Mouse (Mus musculus) stomach, postnatal 0 days (tissue): ENCODE results near the gene Cox7a1. TPM values are rescaled to one million over a fixed set of nuclear protein-coding genes. Genes with fewer than 3 reads are reported as not detected.
"Not testable (repeated sequence)": the region's sequence is repeated elsewhere in the genome, so short reads cannot be mapped to it uniquely, and the experiment has no call there.

Experiments used
- ATAC-seq: fragments of 200-750 bp; cut with Nextera tagmentation; 2 replicates; pipeline ENCODE4 v1.8.0; 2017; ENCODE audit not compliant: low FRiP score, low TSS enrichment
- DNase-seq: peaks from one replicate; pipeline ENCODE4 v3.0.0-alpha.2; 2016; ENCODE audit warnings: low spot score
- H3K27ac ChIP-seq: fragments of 300-500 bp; sonication (generic); replicated peaks from 2 replicates; pipeline ENCODE4 v1.5.1; 2014; ENCODE audit warnings: mild to moderate bottlenecking, control low read depth
- H3K27me3 ChIP-seq: fragments of 300-500 bp; sonication (generic); 2 replicates; pipeline ENCODE4 v1.6.1; 2014; ENCODE audit warnings: low read length; ENCODE audit not compliant: control insufficient read depth, insufficient read depth
- H3K36me3 ChIP-seq: fragments of 300-500 bp; sonication (generic); 2 replicates; pipeline ENCODE4 v1.6.1; 2014; ENCODE audit warnings: low read length, mixed read lengths; ENCODE audit not compliant: control insufficient read depth, insufficient read depth
- H3K4me1 ChIP-seq: fragments of 300-500 bp; sonication (generic); replicated peaks from 2 replicates; pipeline ENCODE4 v1.6.1; 2014; ENCODE audit warnings: antibody characterized with exemption; ENCODE audit not compliant: control insufficient read depth, insufficient read depth
- H3K4me2 ChIP-seq: fragments of 300-500 bp; sonication (generic); replicated peaks from 2 replicates; pipeline ENCODE4 v1.6.1; 2014; ENCODE audit warnings: low read depth, mild to moderate bottlenecking, control low read depth, moderate library complexity
- H3K4me3 ChIP-seq: fragments of 300-500 bp; sonication (generic); 2 replicates; pipeline ENCODE4 v1.5.1; 2014; ENCODE audit warnings: low read depth, low read length, control low read depth
- H3K9ac ChIP-seq: fragments of 300-500 bp; sonication (generic); 2 replicates; pipeline ENCODE4 v1.6.1; 2014; ENCODE audit warnings: mild to moderate bottlenecking, low read length, control low read depth, mixed read lengths
- H3K9me3 ChIP-seq: fragments of 300-500 bp; sonication (generic); 2 replicates; pipeline ENCODE4 v1.6.1; 2016; ENCODE audit warnings: low read length; ENCODE audit not compliant: control insufficient read depth
- CTCF ChIP-seq: IDR thresholded peaks from 2 replicates; pipeline ENCODE4 v1.5.1; 2016; ENCODE audit warnings: antibody characterized with exemption, low read depth, mild to moderate bottlenecking, moderate library complexity
- EP300 ChIP-seq: optimal IDR thresholded peaks from 2 replicates; pipeline ENCODE3; 2016; ENCODE audit warnings: antibody characterized with exemption
- WGBS: fragments of 180-500 bp; shearing (Covaris S2); extraction: QIAGEN DNeasy Blood & Tissue Kit; methylation state at CpG from one replicate; pipeline ENCODE4 v1.1.7; 2014; 5-methylcytosine and 5-hydroxymethylcytosine counted together
- polyA plus RNA-seq: library from polyadenylated mRNA; unstranded; fragments of >200 nt; fragmentation: Nextera tagmentation; extraction: Ambion mirVana; gene quantifications from 2 replicates; pipeline ENCODE4 v1.2.1, GENCODE M21; 2015

Gene Cox7a1
- polyA plus RNA-seq, 1 experiment from 2014 or later: 38.8 TPM

- no peak for ATAC-seq
- 2% methylated on average over 2 of the region's 2 CpGs for WGBS
Observed at GRCm38 (mm10) chr7:30205383-30205782, 21.4 kb downstream of the Cox7a1 start.

GRCm38 (mm10) chr7:30206364-30206763 lies 22.4 kb downstream of the Cox7a1 start:
- not testable (repeated sequence) for H3K27me3 ChIP-seq, H3K9me3 ChIP-seq, H3K4me3 ChIP-seq, H3K27ac ChIP-seq, H3K36me3 ChIP-seq, DNase-seq, H3K4me1 ChIP-seq, H3K4me2 ChIP-seq, H3K9ac ChIP-seq, ATAC-seq
- 57% methylated on average over 5 of the region's 5 CpGs for WGBS

More at GRCm38 (mm10) chr7:30205383-30205782, 21.4 kb downstream of the Cox7a1 start:
- Histone ChIP-seq H3K9ac (no peak overlapping the region), H3K4me2 (no peak overlapping the region), H3K27me3 (no peaks in the 10 kb centered on the region), H3K4me3 (no peak overlapping the region), H3K4me1 (no peaks in the 10 kb centered on the region), H3K36me3 (no peaks in the 10 kb centered on the region), H3K27ac (no peak overlapping the region), H3K9me3 (no peaks in the 10 kb centered on the region)
- peak; percentile 60 for DNase-seq
- TF ChIP-seq EP300 (no peak), CTCF (peak; percentile 90)

GRCm38 (mm10) chr7:30211025-30211424 lies 27.1 kb downstream of the Cox7a1 start:
- DNase-seq (no peak), ATAC-seq (no peak)
- Histone ChIP-seq H3K36me3 (no peaks in the 10 kb centered on the region), H3K4me2 (no peak overlapping the region), H3K27me3 (no peaks in the 10 kb centered on the region), H3K9me3 (no peaks in the 10 kb centered on the region), H3K27ac (no peak overlapping the region), H3K9ac (no peak overlapping the region), H3K4me3 (no peak overlapping the region), H3K4me1 (no peaks in the 10 kb centered on the region)
- TF ChIP-seq EP300 (no peak), CTCF (no peak)
- 27% methylated on average over 4 of the region's 4 CpGs for WGBS

GRCm38 (mm10) chr7:30213881-30214280 lies 29.9 kb downstream of the Cox7a1 start:
- Histone ChIP-seq H3K9me3 (no peaks in the 10 kb centered on the region), H3K27ac (0 out of 2 replicates have a peak overlapping the region, but pooled peaks have one; percentile 1), H3K4me3 (no peak overlapping the region), H3K27me3 (no peaks in the 10 kb centered on the region), H3K9ac (no peak overlapping the region), H3K4me2 (no peak overlapping the region), H3K4me1 (no peaks in the 10 kb centered on the region), H3K36me3 (no peaks in the 10 kb centered on the region)
- no peak for DNase-seq
- TF ChIP-seq EP300: no peak
- TF ChIP-seq CTCF: no peak
- ATAC-seq: no peak
- 71% methylated on average over 3 of the region's 3 CpGs for WGBS

- ATAC-seq (no peak), DNase-seq (no peak)
- TF ChIP-seq EP300: no peak
- TF ChIP-seq CTCF: no peak
- H3K36me3 ChIP-seq: no peaks in the 10 kb centered on the region
- no peak overlapping the region for H3K9ac ChIP-seq
- no peaks in the 10 kb centered on the region for H3K9me3 ChIP-seq
- H3K27me3 ChIP-seq: no peaks in the 10 kb centered on the region
- no peak overlapping the region for H3K4me3 ChIP-seq
- WGBS: 84% methylated on average over 3 of the region's 3 CpGs
- H3K27ac ChIP-seq: no peak overlapping the region
- peaks cover 3% of the 10 kb centered on the region; the same call in 1 of the 2 replicates for H3K4me1 ChIP-seq
- no peak overlapping the region for H3K4me2 ChIP-seq
Observed at GRCm38 (mm10) chr7:30215875-30216274, 31.9 kb downstream of the Cox7a1 start.

- peak; percentile 99 for TF ChIP-seq CTCF
- TF ChIP-seq EP300: no peak
- Histone ChIP-seq H3K9me3 (no peaks in the 10 kb centered on the region), H3K4me3 (no peak overlapping the region), H3K27me3 (no peaks in the 10 kb centered on the region), H3K27ac (no peak overlapping the region), H3K4me1 (peaks cover 3% of the 10 kb centered on the region; the same call in 1 of the 2 replicates), H3K9ac (0 out of 2 replicates have a peak overlapping the region, but pooled peaks have one; percentile 31), H3K36me3 (no peaks in the 10 kb centered on the region), H3K4me2 (peak overlapping the region; percentile 44)
- peak; percentile 50 for ATAC-seq
- 1% methylated on average over 15 of the region's 16 CpGs for WGBS
- peak; percentile 89 for DNase-seq
Observed at GRCm38 (mm10) chr7:30216723-30217151, 32.8 kb downstream of the Cox7a1 start.
